In genomic region chr9:98863463-98863862, GRCm38 (mm10) we compare ENCODE assay signal across 1 mouse cellular context.
TF ChIP-seq lines count a peak whose summit lies in the region.

No protein-coding gene starts in this region.

TF ChIP-seq in MEL, 35 proteins besides CTCF, POLR2A, EP300 and RAD21 (continued from another document):
- TF ChIP-seq MEF2A (IDR thresholded peaks at IDR 0.05; ENCODE audit: extremely low read depth, insufficient replicate concordance, low read depth, low read length, poor library complexity, severe bottlenecking) (no peak), SMC3 (IDR thresholded peaks at IDR 0.05; ENCODE audit: low read depth, low read length) (no peak)
